Mouse (Mus musculus) mouse trophoblast stem cell (cell line): ENCODE measurements at regions not wholly inside any gene's neighbourhood (a gene's known extent, or its start where the extent isn't known, plus 50 kb on each side); places are given as distances from the start of the nearest gene placed in this dataset.

Experiments
- in situ Hi-C, 2 experiments: fragments of 300-500 bp; cut with MseI, MboI; formaldehyde crosslinking; loops; 2 replicates in 1 of 2; 3 replicates in 1 of 2; pipeline ENCODE4 v1.15.1; 2025

- in situ Hi-C loops = no loop called here
Measured at GRCm38 (mm10) chr10:16438414-16438813, 1284.6 kb upstream of the Cited2 start.

GRCm38 (mm10) chr10:16440932-16441640, 1281.9 kb upstream of the Cited2 start:
- in situ Hi-C loops = no loop called here

- in situ Hi-C loops = no loop called here
Measured at GRCm38 (mm10) chr10:16441661-16442072, 1281.4 kb upstream of the Cited2 start.

- in situ Hi-C loops = no loop called here
Measured at GRCm38 (mm10) chr10:16443901-16444300, 1279.1 kb upstream of the Cited2 start.

- in situ Hi-C loops = no loop called here
Measured at GRCm38 (mm10) chr10:16467935-16468334, 1255.1 kb upstream of the Cited2 start.

GRCm38 (mm10) chr10:16469711-16470110, 1253.3 kb upstream of the Cited2 start:
- in situ Hi-C loops = no loop called here

GRCm38 (mm10) chr10:16473952-16474521, 1249.0 kb upstream of the Cited2 start:
- in situ Hi-C loops = no loop called here

GRCm38 (mm10) chr10:16498580-16498979, 1224.4 kb upstream of the Cited2 start:
- in situ Hi-C loops = no loop called here

GRCm38 (mm10) chr10:16507681-16508080, 1215.3 kb upstream of the Cited2 start:
- in situ Hi-C loops = no loop called here

GRCm38 (mm10) chr10:16508161-16508560, 1214.9 kb upstream of the Cited2 start:
- in situ Hi-C loops = no loop called here

GRCm38 (mm10) chr10:16514656-16515055, 1208.4 kb upstream of the Cited2 start:
- in situ Hi-C loops = no loop called here

GRCm38 (mm10) chr10:16521895-16522294, 1201.1 kb upstream of the Cited2 start:
- in situ Hi-C loops = no loop called here

- in situ Hi-C loops = no loop called here
Measured at GRCm38 (mm10) chr10:16524101-16524500, 1198.9 kb upstream of the Cited2 start.

- in situ Hi-C loops = no loop called here
Measured at GRCm38 (mm10) chr10:16527693-16528092, 1195.3 kb upstream of the Cited2 start.

GRCm38 (mm10) chr10:16537660-16538059, 1185.4 kb upstream of the Cited2 start:
- in situ Hi-C loops = no loop called here

- in situ Hi-C loops = no loop called here
Measured at GRCm38 (mm10) chr10:16538379-16538778, 1184.6 kb upstream of the Cited2 start.

GRCm38 (mm10) chr10:16545445-16545844, 1177.6 kb upstream of the Cited2 start:
- in situ Hi-C loops = no loop called here

GRCm38 (mm10) chr10:16552861-16553635, 1170.0 kb upstream of the Cited2 start:
- in situ Hi-C loops = no loop called here

- in situ Hi-C loops = no loop called here
Measured at GRCm38 (mm10) chr10:16574568-16574967, 1148.5 kb upstream of the Cited2 start.

GRCm38 (mm10) chr10:16578554-16579078, 1144.4 kb upstream of the Cited2 start:
- in situ Hi-C loops = no loop called here

- in situ Hi-C loops = no loop called here
Measured at GRCm38 (mm10) chr10:16580200-16580599, 1142.8 kb upstream of the Cited2 start.

- in situ Hi-C loops = no loop called here
Measured at GRCm38 (mm10) chr10:16588833-16589232, 1134.2 kb upstream of the Cited2 start.
